Mouse (Mus musculus) spleen, adult 2 months (tissue): ENCODE results near the gene Hist1h2ba.

Experiments
- CTCF ChIP-seq: fragments of 200-500 bp; IDR thresholded peaks from 2 replicates; pipeline ENCODE4 v1.5.1; 2011; ENCODE audit warnings: mild to moderate bottlenecking, inconsistent platforms; ENCODE audit not compliant: insufficient read depth, insufficient read length, insufficient replicate concordance; ENCODE audit errors: extremely low read depth
- POLR2A ChIP-seq: fragments of 200-500 bp; IDR thresholded peaks from 2 replicates; pipeline ENCODE4 v1.6.1; 2011; ENCODE audit warnings: low read depth, low read length, inconsistent platforms

- TF ChIP-seq CTCF, result peak; percentile 39; the same call in 1 of the 2 replicates
- no peak for TF ChIP-seq POLR2A
Observed at GRCm38 (mm10) chr13:23950928-23951327, 17.0 kb upstream of the Hist1h2ba start.
